Mouse (Mus musculus): ENCODE measurements at regions not wholly inside any gene's neighbourhood (a gene's known extent, or its start where the extent isn't known, plus 50 kb on each side); places are given as distances from the start of the nearest gene placed in this dataset.

DNA sequence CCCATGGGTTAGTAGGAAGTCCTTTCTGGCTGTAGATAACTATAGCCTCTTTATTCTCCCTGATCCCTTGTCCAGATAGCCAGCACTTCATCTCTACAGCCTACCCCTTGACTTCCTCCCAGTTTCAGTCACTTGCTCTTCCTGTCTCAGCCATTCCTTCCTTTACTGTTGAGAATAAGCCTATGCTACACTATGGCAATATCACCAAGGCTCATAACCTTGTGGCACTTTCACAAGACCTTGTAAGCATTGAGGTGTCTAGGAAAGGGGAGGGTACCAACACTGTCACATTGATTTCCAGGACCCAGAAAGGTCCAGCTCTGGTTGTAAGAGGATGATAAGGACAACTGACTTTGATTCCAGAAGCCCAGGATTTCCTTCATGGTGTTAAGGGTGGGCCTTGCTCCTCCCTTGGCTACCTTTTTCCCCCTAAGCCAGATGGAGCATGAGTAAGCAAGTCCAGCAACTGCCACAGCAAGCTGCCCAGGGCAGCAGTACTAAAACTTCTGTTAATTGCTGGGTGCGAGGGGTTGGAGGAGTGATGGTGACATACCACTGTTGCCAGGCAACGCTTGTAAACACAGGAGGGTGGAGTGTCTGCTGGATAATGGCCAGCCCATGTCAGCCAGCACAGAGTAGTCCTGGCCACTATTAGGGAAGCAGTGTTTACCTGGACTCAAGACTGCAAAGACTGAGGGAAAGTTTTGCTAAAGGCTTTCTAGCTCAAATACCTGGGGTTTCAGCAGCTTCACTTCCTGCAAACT, 75.7 kb downstream of the Ankrd16 start:
- peak in 1 of 2 experiments; percentile 2 for DNase-seq
- intact Hi-C loops (cut with DNase I), result no loop called here

DNA sequence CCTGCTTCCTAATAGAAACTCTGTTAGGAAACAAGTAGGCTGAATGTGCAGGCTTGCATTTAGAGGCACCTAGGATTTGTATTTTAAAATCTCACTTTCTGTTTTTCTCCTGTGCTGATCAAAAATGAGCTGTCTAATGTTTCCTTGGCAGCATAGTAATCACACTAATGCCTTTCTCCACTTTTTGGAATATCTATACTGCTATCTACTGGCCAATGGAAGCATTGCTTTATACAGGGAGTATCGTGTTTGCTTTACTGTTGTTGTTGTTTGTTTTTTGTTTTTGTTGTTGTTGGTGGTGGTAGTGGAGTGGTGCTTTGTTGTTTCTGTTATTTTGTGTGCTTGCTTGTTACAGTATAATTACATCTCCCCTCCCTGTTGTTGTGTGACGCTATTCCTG, 92.3 kb downstream of the Ankrd16 start:
- intact Hi-C loops (cut with DNase I), result loop anchor here (5.0 to 10.0 kb wide), 2 partner anchors 73 to 205 kb away; no protein-coding TSS in a partner anchor
- DNase-seq, result no peak

DNA sequence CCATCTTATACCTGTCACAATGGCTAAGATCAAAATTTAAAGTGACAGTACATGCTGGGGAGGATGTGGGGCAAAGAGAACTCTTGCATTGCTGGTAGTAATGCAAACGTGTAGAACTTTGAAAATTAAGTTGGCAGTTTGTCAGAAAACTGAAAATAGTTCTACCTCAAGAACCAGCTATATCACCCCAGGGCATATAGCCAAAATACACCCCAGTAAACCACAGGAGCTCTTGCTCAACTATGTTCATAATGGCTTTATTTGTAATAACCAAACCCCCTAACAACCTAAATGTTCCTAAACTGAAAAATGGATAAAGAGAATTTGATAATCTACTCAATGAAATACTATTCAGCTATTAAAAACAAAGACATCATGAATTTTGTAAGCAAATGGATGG, 102.3 kb downstream of the Ankrd16 start:
- DNase-seq, result no peak
- intact Hi-C loops (cut with DNase I), result no loop called here

DNA sequence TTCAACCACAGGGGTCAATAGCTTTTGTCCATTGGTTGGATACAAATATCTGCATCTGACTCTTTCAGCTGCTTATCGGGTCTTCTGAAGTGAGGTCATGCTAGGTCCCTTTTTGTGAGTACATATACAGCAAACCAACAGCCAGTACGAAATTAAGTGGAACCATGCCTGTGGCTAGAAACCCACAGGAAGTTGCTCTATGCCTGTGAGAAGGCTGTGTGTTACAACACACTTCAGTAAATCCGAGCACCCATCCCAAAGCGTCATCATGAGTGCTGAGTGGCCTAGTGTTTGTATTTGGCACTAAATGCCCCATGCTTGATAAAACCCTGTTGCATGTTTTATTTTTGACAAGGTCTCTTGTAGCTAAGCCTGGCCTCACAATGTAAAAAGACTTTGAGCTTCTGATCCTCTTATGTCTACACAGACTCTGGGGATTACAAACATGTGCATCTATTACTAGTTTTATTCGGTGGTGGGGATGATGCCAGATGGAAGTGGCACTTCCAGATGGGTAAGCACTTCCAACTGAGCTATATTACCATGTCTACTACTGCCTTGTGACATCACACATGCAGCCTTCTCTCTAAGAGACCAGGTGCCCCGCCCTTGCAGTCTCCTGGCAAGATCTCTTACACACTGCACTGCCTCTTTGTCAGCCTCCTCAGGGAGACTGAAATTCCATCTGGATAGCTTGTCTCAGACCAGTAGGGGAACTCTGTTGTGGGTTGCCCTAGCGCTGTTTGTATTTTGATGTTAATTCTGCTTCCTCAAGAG, 117.3 kb downstream of the Ankrd16 start:
- no peak for DNase-seq
- intact Hi-C loops (cut with DNase I), result no loop called here

DNA sequence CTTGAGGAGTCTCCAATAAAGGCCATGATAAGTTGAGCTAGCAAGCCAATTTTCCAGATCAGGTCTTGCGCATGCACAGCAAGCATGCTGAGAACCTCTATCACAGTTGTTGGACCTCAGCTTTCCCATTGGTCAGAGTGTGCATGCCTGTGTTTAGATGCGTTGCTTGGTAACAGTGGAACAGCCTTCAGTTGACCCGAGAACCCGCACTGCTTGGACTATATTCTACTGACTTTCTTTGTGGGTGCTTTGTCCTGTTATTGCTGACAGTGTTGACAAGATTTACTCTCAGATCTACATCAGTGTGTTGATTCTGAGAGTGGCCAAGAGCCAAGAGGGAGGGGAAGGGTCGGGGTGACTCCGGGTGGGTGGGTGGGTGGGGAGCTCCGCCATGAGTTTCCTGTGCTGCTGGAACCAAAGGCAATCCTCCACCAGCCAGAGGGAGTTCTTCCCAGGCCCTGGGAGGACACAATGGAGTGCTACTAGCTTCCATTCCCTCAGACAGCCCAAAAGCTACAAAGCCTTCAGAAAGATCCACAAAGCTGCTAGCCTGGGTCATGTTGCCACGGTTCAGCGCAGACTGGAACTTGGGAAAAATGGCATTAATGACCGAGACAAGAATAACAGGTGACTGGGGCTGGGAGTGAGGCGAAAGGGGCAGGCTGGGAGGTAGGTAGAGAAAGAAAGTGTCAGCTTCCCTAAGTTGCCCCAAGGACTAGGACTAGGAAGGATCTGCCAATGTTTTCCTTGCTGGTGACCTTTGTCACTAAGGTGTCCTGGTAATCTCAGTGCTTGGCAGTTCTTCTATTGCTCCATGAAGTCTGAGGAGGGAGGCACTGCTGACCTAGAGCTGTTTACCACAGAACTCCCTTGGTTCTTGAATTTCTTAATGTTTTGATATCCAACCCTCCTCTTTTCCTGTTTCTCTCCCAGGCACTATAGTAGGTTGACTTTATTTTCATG, 122.3 kb downstream of the Ankrd16 start:
- intact Hi-C loops (cut with DNase I), result no loop called here
- no peak for DNase-seq

DNA sequence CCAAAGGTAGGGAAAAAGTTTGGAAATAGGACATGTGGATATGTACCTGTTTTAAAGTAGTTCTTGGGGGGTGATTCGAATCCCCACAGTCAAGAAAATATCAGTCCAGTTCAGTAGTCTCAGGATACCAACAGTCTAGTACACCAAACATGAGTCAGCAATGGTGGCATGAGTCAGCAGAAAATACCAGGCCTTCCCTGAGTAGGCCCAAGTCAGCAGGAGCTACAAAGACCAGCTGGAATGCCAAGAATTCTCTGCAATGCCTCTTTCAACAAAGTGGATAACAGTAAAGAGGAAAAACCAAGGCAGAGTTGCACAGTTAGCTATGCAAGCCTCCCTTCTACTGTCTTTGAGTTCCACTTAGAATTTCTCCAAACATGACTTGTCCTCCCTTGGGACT, 137.1 kb downstream of the Ankrd16 start:
- DNase-seq, result no peak
- intact Hi-C loops (cut with DNase I), result no loop called here

DNA sequence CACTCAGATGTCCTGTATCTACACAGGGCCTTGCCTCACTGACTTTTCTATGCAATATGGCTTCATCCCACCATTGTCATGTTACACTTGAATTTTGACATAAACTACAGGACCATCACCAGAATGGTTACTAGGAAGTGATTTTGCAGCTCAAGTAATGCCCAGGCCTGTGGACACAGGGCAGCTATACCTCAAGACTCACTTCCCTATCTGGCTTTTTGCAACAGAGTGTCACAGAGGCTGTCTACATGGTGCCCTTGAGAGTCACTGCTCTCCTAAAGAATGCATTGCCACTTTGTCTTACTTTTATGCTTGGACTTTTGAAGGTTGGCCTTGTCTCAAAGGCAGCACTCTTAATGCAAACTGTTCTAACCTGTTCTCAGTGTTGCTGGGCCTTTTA, 139.7 kb downstream of the Ankrd16 start:
- intact Hi-C loops (cut with DNase I), result no loop called here
- no peak for DNase-seq

DNA sequence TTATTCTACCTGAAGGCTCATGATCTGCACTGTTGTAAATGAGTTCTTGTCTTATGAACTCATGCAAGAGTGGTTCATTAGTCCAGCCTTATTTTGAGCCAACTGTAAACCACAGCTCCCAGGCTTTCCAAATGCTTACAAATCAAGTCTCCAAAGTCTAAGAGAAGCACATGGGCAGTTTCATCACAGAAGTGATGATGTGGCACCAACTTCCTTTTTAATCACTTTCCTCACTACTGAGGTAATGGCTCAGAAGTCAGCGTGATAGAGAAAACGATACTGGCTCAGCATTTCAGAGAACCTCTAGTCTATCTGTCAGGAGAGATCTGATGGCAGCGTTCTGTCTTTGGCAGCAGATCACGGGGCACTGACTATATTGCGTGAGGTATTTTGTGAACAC, 140.4 kb downstream of the Ankrd16 start:
- intact Hi-C loops (cut with DNase I), result no loop called here
- no peak for DNase-seq

DNA sequence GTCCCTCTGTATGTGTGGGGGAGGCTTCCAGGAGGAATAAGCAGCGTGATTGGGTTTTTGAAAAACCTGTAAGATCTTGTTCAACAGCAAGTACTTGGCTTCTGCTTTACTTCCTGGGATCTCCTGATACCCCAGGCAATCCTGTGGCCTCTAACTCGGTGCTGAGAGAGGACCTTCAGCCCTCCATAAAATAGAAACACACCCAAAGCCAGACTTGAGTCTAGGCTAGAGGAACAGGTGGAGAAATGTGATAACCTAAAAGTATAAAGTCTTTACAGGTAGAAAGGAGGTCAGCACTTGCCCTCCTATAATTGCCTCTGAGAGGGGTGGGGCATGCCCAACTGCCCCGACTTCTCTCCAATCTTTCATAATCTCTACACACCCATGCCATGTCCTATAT, 183.1 kb downstream of the Ankrd16 start:
- no peak for DNase-seq
- intact Hi-C loops (cut with DNase I), result no loop called here

DNA sequence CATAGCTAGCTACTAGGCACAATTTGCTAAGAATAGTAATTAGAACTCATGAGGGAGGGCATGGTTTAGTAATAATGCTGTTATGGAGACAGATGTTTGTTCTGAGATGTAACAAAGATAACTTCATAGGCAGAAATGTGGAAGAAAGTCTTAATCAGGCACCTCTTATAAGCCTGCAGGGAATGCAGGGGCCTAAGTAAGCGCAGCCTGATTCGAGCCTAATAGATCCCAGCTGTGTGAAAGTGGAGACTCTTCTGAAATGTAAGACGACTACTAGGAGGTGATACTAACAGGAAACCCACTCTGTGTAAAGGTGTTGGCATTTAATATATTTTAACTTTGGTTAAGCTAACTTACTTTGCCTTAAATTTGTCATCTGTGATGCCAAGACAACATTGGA, 187.7 kb downstream of the Ankrd16 start:
- DNase-seq, result no peak
- intact Hi-C loops (cut with DNase I), result no loop called here

DNA sequence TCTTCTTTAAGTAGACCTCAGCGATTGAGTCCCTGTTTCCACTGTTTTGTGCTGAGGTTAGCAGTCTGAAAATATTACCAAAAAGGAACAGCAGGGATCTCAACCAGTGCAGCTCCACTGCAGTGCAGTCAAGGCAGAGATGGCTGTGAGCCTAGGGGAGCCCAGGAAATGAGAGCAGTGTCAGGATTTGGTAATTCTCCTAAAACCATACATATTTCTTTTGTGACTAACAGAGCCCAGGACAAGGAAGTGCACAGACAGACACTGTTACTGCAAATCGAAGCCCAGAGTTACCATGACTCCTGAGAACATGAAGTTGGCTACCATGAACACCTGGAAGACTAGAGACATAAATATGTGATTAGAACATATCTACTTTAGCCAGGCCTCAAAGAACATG, 189.3 kb downstream of the Ankrd16 start:
- DNase-seq, result no peak
- intact Hi-C loops (cut with DNase I), result no loop called here

DNA sequence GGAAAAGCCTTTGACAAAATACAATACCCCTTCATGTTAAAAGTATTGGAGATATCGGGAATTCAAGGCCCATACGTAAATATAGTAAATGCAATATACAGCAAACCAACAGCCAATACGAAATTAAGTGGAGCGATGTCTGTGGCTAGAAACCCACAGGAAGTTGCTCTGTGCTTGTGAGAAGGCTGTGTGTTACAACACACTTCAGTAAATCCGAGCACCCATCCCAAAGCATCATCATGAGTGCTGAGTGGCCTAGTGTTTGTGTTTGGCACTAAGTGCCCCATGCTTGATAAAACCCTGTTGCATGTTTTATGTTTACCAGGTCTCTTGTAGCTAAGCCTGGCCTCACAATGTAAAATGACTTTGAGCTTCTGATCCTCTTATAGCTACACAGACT, 194.3 kb downstream of the Ankrd16 start:
- DNase-seq, result no peak
- intact Hi-C loops (cut with DNase I), result no loop called here

DNA sequence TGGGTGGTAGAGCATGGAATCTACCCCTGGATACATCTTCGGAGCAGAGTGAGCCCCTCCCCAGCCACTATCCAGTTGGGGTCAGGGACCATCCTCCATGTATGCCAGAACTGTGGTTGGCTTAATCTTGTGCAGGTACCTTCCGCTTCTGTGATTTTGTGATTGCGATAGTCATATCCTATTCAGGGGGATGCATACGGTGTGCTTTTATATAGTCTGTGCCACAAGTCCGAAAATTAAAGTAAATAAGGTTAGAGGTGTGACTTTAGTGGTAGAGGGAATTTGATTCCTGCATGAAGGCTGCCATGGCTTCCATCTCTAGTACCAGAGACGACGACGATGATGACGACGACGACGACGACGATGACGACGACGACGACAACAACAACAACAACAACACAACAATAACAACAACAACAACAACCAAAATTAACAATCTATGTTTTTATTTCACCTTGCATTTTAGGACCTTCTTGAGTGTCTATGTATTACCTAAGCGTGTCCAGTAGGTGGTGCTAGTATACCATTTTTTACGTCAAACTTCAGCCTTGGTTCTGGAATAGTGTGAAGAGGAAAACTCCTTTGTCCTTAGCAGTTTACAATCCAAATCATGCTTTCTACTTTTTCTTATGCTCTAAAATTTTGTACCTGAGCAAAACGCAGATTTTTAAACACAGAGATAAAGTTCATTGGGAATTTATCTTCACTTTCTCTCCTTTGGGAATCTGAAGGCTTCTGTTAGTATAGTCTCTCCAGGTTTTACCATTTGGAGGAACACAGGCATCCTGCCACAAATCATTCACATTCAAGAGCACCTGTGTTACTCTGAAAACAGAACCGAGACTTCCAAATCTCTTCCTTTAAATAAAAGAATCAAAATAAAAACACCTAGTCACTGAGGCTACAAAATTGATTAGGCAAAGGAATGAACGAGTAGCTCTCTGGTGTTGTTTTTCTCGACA, 224.5 kb downstream of the Ankrd16 start:
- DNase-seq, result peak in 1 of 2 experiments; percentile 18
- intact Hi-C loops (cut with DNase I), result loop anchor here (2.0 to 5.0 kb wide), 2 partner anchors 387 to 1265 kb away; no protein-coding TSS in a partner anchor

DNA sequence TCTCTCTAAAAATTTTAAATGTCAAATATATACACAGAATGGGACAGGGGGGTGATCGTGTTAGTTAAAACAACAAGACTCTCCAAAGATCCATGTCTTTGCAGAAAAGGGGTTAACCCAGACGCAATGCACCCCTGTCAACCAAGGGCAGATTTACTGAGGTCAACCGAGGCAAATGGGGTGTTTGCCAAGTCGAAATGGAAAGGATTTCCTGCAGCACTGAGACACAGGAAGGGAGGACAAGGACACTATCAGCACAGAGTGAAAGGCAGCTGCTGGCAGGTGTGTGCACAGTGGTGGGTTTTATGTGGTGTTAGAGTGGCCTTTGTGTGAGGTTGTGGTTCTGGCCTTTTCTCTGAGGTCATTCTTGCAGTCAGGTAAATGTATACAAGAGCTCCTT, 226.7 kb downstream of the Ankrd16 start:
- DNase-seq, result no peak
- intact Hi-C loops (cut with DNase I), result loop anchor here (1.0 to 5.0 kb wide), 2 partner anchors 297 to 1263 kb away; partner anchors contain the start of gene Itga8

DNA sequence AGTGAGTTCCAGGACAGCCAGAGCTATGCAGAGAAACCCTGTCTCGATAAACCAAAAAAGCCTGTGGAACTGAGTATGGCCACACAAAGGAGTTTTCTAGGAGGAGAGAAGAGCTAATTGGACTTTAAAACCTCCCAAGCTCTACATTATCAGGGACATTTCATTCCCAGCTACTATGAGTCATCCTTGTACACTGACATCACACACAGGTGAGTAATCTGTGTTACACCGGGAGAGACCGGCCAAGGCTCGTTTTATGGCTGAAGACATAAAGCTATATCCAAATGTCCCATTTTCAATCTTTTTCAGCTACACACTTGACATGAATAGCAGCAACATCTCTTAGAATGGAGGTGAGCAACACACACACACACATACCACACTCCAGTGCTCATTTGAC, 229.5 kb downstream of the Ankrd16 start:
- DNase-seq, result no peak
- intact Hi-C loops (cut with DNase I), result no loop called here

DNA sequence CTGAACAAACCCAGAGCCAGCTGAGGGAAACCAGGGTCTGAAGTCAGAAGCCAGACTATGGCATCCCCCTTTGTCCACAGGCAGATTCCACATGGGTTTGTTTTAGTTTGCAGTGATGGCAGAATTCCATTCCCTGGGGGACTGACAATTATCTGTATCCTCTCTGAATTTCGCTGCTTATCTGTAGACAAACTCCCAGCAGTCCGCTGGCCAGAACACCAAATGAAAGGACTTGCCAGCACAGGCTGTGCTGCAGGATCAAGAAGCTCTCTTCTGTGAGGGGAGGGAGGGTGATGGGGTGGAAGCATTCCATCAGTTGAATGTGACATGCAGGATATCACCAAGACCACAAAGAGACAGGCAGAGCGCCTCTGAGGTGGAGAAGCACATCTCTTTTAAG, 233.8 kb downstream of the Ankrd16 start:
- no peak for DNase-seq
- intact Hi-C loops (cut with DNase I), result no loop called here

DNA sequence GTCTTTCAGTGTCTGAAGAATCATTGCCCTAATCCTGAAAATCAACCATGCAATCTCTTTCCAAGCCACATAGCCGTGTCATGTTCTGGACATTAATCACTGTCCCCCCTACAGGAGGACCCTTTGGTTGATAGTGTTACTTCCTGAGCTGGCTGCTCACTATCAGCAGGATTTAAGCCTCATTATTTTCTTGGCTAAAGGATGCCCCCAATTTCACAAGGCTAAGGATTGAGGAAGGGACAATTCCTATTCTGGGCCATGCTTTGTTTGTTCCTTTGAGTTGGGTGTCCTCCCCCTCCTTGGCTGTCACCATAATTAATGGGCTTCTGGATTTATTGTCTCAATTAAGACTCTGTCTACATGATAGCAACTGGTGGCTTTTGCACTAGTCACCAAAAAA, 241.9 kb downstream of the Ankrd16 start:
- intact Hi-C loops (cut with DNase I), result no loop called here
- no peak for DNase-seq

DNA sequence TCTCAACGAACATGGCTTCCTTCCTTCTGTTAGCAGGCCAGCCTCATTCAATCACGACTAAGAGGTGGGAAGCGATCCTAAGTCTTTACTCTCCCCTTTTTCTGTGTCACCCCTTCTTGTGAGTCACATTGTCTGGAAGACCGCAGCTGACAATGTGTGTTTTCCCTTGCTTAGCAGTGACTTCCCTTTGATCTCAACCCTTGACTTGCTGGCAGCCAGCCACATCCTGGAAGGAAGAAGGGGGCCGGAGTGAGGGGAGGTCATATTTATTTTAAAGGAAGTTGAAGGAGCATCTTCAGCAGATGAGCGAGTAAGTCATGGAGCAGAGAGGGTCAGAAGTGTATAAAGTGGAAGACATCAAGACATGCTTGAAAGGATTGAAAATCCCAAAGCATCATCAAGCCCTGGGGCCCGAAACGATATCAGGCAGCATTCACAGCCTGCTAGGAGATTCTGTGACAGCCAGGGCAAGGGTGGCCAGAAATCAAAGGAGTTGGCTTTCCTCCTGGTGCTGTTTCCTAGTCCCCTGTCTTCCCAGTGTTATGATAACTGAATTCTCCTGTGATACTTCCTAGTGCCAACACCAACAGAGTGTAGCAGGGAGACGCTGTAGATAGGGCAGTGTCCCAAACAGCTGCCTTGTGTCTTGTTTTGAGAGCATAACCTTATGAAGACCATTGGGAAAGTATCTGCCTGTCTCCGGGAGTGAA, 245.9 kb downstream of the Ankrd16 start:
- DNase-seq, result peak; percentile 46 to 52
- intact Hi-C loops (cut with DNase I), result no loop called here

DNA sequence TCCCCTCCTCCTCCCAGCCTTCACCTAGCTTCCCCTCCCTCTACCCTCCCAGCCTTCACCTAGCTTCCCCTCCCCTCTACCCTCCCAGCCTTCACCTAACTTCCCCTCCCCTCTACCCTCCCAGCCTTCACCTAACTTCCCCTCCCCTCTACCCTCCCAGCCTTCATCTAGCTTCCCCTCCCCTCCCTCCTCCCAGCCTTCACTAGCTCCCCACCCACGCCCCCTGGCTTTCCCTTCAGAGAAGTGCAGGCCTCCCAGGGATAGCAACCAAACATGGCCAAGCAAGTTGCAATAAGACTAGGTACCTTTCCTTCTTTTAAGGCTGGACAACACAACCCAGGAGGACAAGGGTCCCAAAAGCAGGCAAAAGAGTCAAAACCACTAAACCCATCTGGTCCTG, 248.5 kb downstream of the Ankrd16 start:
- intact Hi-C loops (cut with DNase I), result no loop called here
- DNase-seq, result no peak

All from heart, postnatal 36 days (tissue).